Mouse (Mus musculus): ENCODE data around the gene Itpa. TPM values are rescaled to one million over a fixed set of nuclear protein-coding genes. Genes with fewer than 3 reads are reported as not detected.
"Not testable (repeated sequence)": the region's sequence is repeated elsewhere in the genome, so short reads cannot be mapped to it uniquely, and the experiment has no call there.

Gene Itpa
- polyA plus RNA-seq, 1 experiment from 2014 or later = 145 TPM

- Histone ChIP-seq H3K27ac (no peak overlapping the region), H3K4me2 (no peak overlapping the region), H3K36me3 (replicated peaks) (no peaks in the 10 kb centered on the region), H3K27me3 (peaks cover 62% of the 10 kb centered on the region), H3K9me3 (no peaks in the 10 kb centered on the region), H3K4me3 (replicated peaks) (no peak overlapping the region), H3K9ac (no peak overlapping the region), H3K4me1 (peaks cover 36% of the 10 kb centered on the region)
- ATAC-seq (ENCODE audit: low FRiP score) = no peak
- WGBS = 82% methylated on average over 6 of the region's 6 CpGs
Observed at GRCm38 (mm10) chr2:130639276-130639675, 28.1 kb upstream of the Itpa start.

GRCm38 (mm10) chr2:130641351-130642025, 25.9 kb upstream of the Itpa start:
- Histone ChIP-seq H3K9me3 (no peaks in the 10 kb centered on the region), H3K36me3 (replicated peaks) (no peaks in the 10 kb centered on the region), H3K27ac (no peak overlapping the region), H3K9ac (no peak overlapping the region), H3K4me2 (peak overlapping the region; percentile 95), H3K27me3 (peaks cover 40% of the 10 kb centered on the region), H3K4me1 (peaks cover 17% of the 10 kb centered on the region), H3K4me3 (replicated peaks) (peak overlapping the region; percentile 65)
- WGBS = 72% methylated on average over 6 of the region's 6 CpGs
- ATAC-seq (ENCODE audit: low FRiP score) = no peak

- WGBS = under 1% methylated on average over 23 of the region's 27 CpGs
- H3K4me2 ChIP-seq = peak overlapping the region; percentile 95
- peak overlapping the region; percentile 66; the same call in 1 of the 2 replicates for H3K27ac ChIP-seq
- no peaks in the 10 kb centered on the region for H3K36me3 ChIP-seq (replicated peaks)
- no peaks in the 10 kb centered on the region for H3K9me3 ChIP-seq
- peak; percentile 76 for ATAC-seq (ENCODE audit: low FRiP score)
- peak overlapping the region; percentile 65 for H3K4me3 ChIP-seq (replicated peaks)
- peaks cover 17% of the 10 kb centered on the region for H3K4me1 ChIP-seq
- peak overlapping the region; percentile 83 for H3K9ac ChIP-seq
- peaks cover 33% of the 10 kb centered on the region for H3K27me3 ChIP-seq
Observed at GRCm38 (mm10) chr2:130642197-130642660, 25.2 kb upstream of the Itpa start.

- peaks cover 17% of the 10 kb centered on the region for H3K4me1 ChIP-seq
- WGBS = 3% methylated on average over 40 of the region's 40 CpGs
- H3K36me3 ChIP-seq (replicated peaks) = no peaks in the 10 kb centered on the region
- peaks cover 27% of the 10 kb centered on the region for H3K27me3 ChIP-seq
- H3K4me2 ChIP-seq = peak within 1 kb of the TSS; percentile 95
- H3K9ac ChIP-seq = peak within 1 kb of the TSS; percentile 83
- H3K27ac ChIP-seq = peak within 1 kb of the TSS; percentile 66; the same call in 1 of the 2 replicates
- ATAC-seq (ENCODE audit: low FRiP score) = peak; percentile 96
- H3K9me3 ChIP-seq = no peaks in the 10 kb centered on the region
- peak within 1 kb of the TSS; percentile 65 for H3K4me3 ChIP-seq (replicated peaks)
Observed at GRCm38 (mm10) chr2:130642684-130643369, 24.6 kb upstream of the Itpa start, which contains the start of gene Lzts3. Lzts3 (minus strand) TSS chr2:130642803.

- peaks cover 1% of the 10 kb centered on the region; the same call in 1 of the 2 replicates for H3K36me3 ChIP-seq (replicated peaks)
- peaks cover 17% of the 10 kb centered on the region for H3K4me1 ChIP-seq
- peaks cover 10% of the 10 kb centered on the region for H3K27me3 ChIP-seq
- H3K4me2 ChIP-seq = no peak overlapping the region
- H3K27ac ChIP-seq = no peak overlapping the region
- H3K9ac ChIP-seq = no peak overlapping the region
- no peak overlapping the region for H3K4me3 ChIP-seq (replicated peaks)
- 86% methylated on average over 4 of the region's 4 CpGs for WGBS
- no peak for ATAC-seq (ENCODE audit: low FRiP score)
- no peaks in the 10 kb centered on the region for H3K9me3 ChIP-seq
Observed at GRCm38 (mm10) chr2:130645198-130645597, 22.2 kb upstream of the Itpa start.

GRCm38 (mm10) chr2:130649028-130649427, 18.4 kb upstream of the Itpa start:
- H3K4me1 ChIP-seq; ATAC-seq (ENCODE audit: low FRiP score); H3K4me2 ChIP-seq; H3K9ac ChIP-seq; H3K4me3 ChIP-seq (replicated peaks); H3K27me3 ChIP-seq; H3K9me3 ChIP-seq; H3K27ac ChIP-seq: not testable (repeated sequence)
- WGBS = 85% methylated on average over 6 of the region's 6 CpGs
- H3K36me3 ChIP-seq (replicated peaks) = peaks cover 29% of the 10 kb centered on the region

- no peak for ATAC-seq (ENCODE audit: low FRiP score)
- H3K36me3 ChIP-seq (replicated peaks) = peaks cover 70% of the 10 kb centered on the region
- H3K9ac ChIP-seq = no peak overlapping the region
- H3K4me3 ChIP-seq (replicated peaks) = no peak overlapping the region
- no peaks in the 10 kb centered on the region for H3K4me1 ChIP-seq
- WGBS = 90% methylated on average over 2 of the region's 2 CpGs
- H3K9me3 ChIP-seq = no peaks in the 10 kb centered on the region
- no peaks in the 10 kb centered on the region for H3K27me3 ChIP-seq
- no peak overlapping the region for H3K27ac ChIP-seq
- H3K4me2 ChIP-seq = no peak overlapping the region
Observed at GRCm38 (mm10) chr2:130653303-130653702, 14.1 kb upstream of the Itpa start.

- WGBS = 91% methylated on average over 1 of the region's 1 CpGs
- H3K9ac ChIP-seq = no peak overlapping the region
- no peaks in the 10 kb centered on the region for H3K9me3 ChIP-seq
- peaks cover 75% of the 10 kb centered on the region for H3K36me3 ChIP-seq (replicated peaks)
- ATAC-seq (ENCODE audit: low FRiP score) = no peak
- no peak overlapping the region for H3K4me3 ChIP-seq (replicated peaks)
- H3K27ac ChIP-seq = no peak overlapping the region
- H3K4me1 ChIP-seq = no peaks in the 10 kb centered on the region
- H3K4me2 ChIP-seq = no peak overlapping the region
- no peaks in the 10 kb centered on the region for H3K27me3 ChIP-seq
Observed at GRCm38 (mm10) chr2:130653760-130654159, 13.7 kb upstream of the Itpa start.

- H3K4me1 ChIP-seq = no peaks in the 10 kb centered on the region
- WGBS = 89% methylated on average over 6 of the region's 6 CpGs
- H3K9me3 ChIP-seq = no peaks in the 10 kb centered on the region
- H3K27ac ChIP-seq = no peak overlapping the region
- peaks cover 86% of the 10 kb centered on the region for H3K36me3 ChIP-seq (replicated peaks)
- ATAC-seq (ENCODE audit: low FRiP score) = no peak
- no peak overlapping the region for H3K4me2 ChIP-seq
- H3K27me3 ChIP-seq = no peaks in the 10 kb centered on the region
- H3K4me3 ChIP-seq (replicated peaks) = no peak overlapping the region
- H3K9ac ChIP-seq = no peak overlapping the region
Observed at GRCm38 (mm10) chr2:130655660-130656339, 11.6 kb upstream of the Itpa start.

GRCm38 (mm10) chr2:130656536-130656935, 10.9 kb upstream of the Itpa start:
- no peaks in the 10 kb centered on the region for H3K27me3 ChIP-seq
- H3K4me3 ChIP-seq (replicated peaks) = no peak overlapping the region
- no peak overlapping the region for H3K9ac ChIP-seq
- no peaks in the 10 kb centered on the region for H3K4me1 ChIP-seq
- no peak overlapping the region for H3K27ac ChIP-seq
- 93% methylated on average over 9 of the region's 9 CpGs for WGBS
- H3K36me3 ChIP-seq (replicated peaks) = peaks cover 91% of the 10 kb centered on the region
- no peak for ATAC-seq (ENCODE audit: low FRiP score)
- no peak overlapping the region for H3K4me2 ChIP-seq
- no peaks in the 10 kb centered on the region for H3K9me3 ChIP-seq

- 84% methylated on average over 6 of the region's 6 CpGs for WGBS
- no peak overlapping the region for H3K4me3 ChIP-seq (replicated peaks)
- no peaks in the 10 kb centered on the region for H3K9me3 ChIP-seq
- no peak overlapping the region for H3K9ac ChIP-seq
- peaks cover 6% of the 10 kb centered on the region; the same call in 1 of the 2 replicates for H3K4me1 ChIP-seq
- no peaks in the 10 kb centered on the region for H3K27me3 ChIP-seq
- no peak for ATAC-seq (ENCODE audit: low FRiP score)
- peaks cover 96% of the 10 kb centered on the region for H3K36me3 ChIP-seq (replicated peaks)
- no peak overlapping the region for H3K27ac ChIP-seq
- H3K4me2 ChIP-seq = no peak overlapping the region
Observed at GRCm38 (mm10) chr2:130657541-130657940, 9.9 kb upstream of the Itpa start.

GRCm38 (mm10) chr2:130658530-130658929, 8.9 kb upstream of the Itpa start:
- Histone ChIP-seq H3K27me3 (no peaks in the 10 kb centered on the region), H3K9me3 (no peaks in the 10 kb centered on the region), H3K27ac (no peak overlapping the region), H3K4me1 (peaks cover 16% of the 10 kb centered on the region), H3K4me3 (replicated peaks) (no peak overlapping the region), H3K4me2 (no peak overlapping the region), H3K36me3 (replicated peaks) (peaks cover 87% of the 10 kb centered on the region), H3K9ac (no peak overlapping the region)
- ATAC-seq (ENCODE audit: low FRiP score) = no peak
- 97% methylated on average over 10 of the region's 10 CpGs for WGBS

All from forebrain, embryonic 12.5 days (tissue).